Mouse (Mus musculus) kidney, adult 2 months (tissue): ENCODE data around the gene Serpinb1b. TPM values are rescaled to one million over a fixed set of nuclear protein-coding genes. Genes with fewer than 3 reads are reported as not detected.

Experiments used
- DNase-seq: peaks from one replicate; pipeline ENCODE4 v3.0.0; 2021
- H3K27ac ChIP-seq: fragments of 200-500 bp; 2 replicates; pipeline ENCODE4 v1.5.1; 2012; ENCODE audit warnings: low read depth, low read length, control low read depth, inconsistent platforms; ENCODE audit not compliant: insufficient read depth
- H3K27me3 ChIP-seq: fragments of 200-500 bp; replicated peaks from 2 replicates; pipeline ENCODE4 v1.6.1; 2012; ENCODE audit warnings: mild to moderate bottlenecking, moderate library complexity, low read length, inconsistent platforms; ENCODE audit not compliant: control insufficient read depth, insufficient read depth
- H3K36me3 ChIP-seq: fragments of 200-500 bp; 2 replicates; pipeline ENCODE4 v1.6.1; 2012; ENCODE audit warnings: mild to moderate bottlenecking, moderate library complexity, low read length, inconsistent platforms; ENCODE audit not compliant: control insufficient read depth, insufficient read depth
- H3K4me1 ChIP-seq: fragments of 200-500 bp; 2 replicates; pipeline ENCODE4 v1.6.1; 2011; ENCODE audit warnings: low read length; ENCODE audit not compliant: control insufficient read depth, insufficient read depth
- H3K4me3 ChIP-seq: fragments of 200-500 bp; 2 replicates; pipeline ENCODE4 v1.5.1; 2011; ENCODE audit warnings: mild to moderate bottlenecking, low read depth, low read length, control low read depth; ENCODE audit not compliant: insufficient read depth
- CTCF ChIP-seq: fragments of 200-500 bp; conservative IDR thresholded peaks from 2 replicates; pipeline ENCODE4 v1.5.1; 2011; ENCODE audit warnings: low read depth, mild to moderate bottlenecking, control low read depth, low read length, moderate library complexity, mixed read lengths; ENCODE audit not compliant: insufficient read depth, insufficient read length
- POLR2A ChIP-seq: fragments of 200-500 bp; IDR thresholded peaks from one replicate; pipeline ENCODE4 v1.6.1; 2011; ENCODE audit warnings: low read depth, low read length, control low read depth
- WGBS: fragments of 180-500 bp; shearing (Covaris S2); methylation state at CpG from one replicate; pipeline ENCODE4 v1.1.7; 2018; 5-methylcytosine and 5-hydroxymethylcytosine counted together
- polyA plus RNA-seq: library from polyadenylated mRNA; depleted of rRNA; stranded (reverse); fragments of >200 nt; gene quantifications from 2 replicates; pipeline ENCODE4 v1.2.3, GENCODE M21; 2012; rRNA removed

The Serpinb1b gene
- polyA plus RNA-seq, 1 experiment: not detected

DNA sequence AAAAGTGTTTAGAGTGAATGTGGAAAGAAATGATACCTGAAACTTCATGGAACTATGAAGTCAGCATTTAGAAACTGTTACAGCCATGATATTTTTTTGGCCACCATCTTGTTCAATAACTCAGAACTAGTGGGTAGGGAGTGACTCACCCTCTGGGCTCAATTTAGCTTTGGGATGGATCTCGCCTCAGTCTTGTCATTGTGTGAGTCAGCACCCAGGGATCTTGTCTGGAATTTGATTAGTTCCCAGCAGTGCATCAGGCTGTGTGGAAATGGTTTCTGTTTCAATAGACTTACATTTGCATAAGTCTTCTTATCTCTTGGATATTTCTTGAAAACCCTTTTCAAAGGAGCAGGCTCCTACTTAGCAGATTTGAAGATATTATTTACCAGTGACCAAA, 12.2 kb downstream of the Serpinb1b start:
- Histone ChIP-seq H3K27me3 (no peaks in the 10 kb centered on the region), H3K27ac (no peak overlapping the region), H3K36me3 (no peaks in the 10 kb centered on the region), H3K4me1 (no peaks in the 10 kb centered on the region), H3K4me3 (no peak overlapping the region)
- TF ChIP-seq POLR2A (no peak), CTCF (no peak)
- DNase-seq: no peak
- 89% methylated on average over 1 of the region's 1 CpGs for WGBS

- no peak overlapping the region for H3K27ac ChIP-seq
- DNase-seq: no peak
- 92% methylated on average over 1 of the region's 1 CpGs for WGBS
- H3K4me3 ChIP-seq: no peak overlapping the region
- H3K27me3 ChIP-seq: no peaks in the 10 kb centered on the region
- H3K4me1 ChIP-seq: no peaks in the 10 kb centered on the region
- H3K36me3 ChIP-seq: no peaks in the 10 kb centered on the region
- TF ChIP-seq CTCF: no peak
- no peak for TF ChIP-seq POLR2A
Observed at GRCm38 (mm10) chr13:33091306-33091705, 12.9 kb downstream of the Serpinb1b start.

GRCm38 (mm10) chr13:33095575-33095974, 17.2 kb downstream of the Serpinb1b start:
- H3K27me3 ChIP-seq: no peaks in the 10 kb centered on the region
- DNase-seq: no peak
- H3K27ac ChIP-seq: no peak overlapping the region
- no peak overlapping the region for H3K4me3 ChIP-seq
- 82% methylated on average over 1 of the region's 1 CpGs for WGBS
- no peaks in the 10 kb centered on the region for H3K36me3 ChIP-seq
- no peak for TF ChIP-seq POLR2A
- H3K4me1 ChIP-seq: no peaks in the 10 kb centered on the region

- Histone ChIP-seq H3K4me3 (no peak overlapping the region), H3K4me1 (no peaks in the 10 kb centered on the region), H3K27me3 (no peaks in the 10 kb centered on the region), H3K36me3 (no peaks in the 10 kb centered on the region), H3K27ac (no peak overlapping the region)
- TF ChIP-seq CTCF (no peak), POLR2A (no peak)
- DNase-seq: no peak
Observed at GRCm38 (mm10) chr13:33105626-33106025, 27.3 kb downstream of the Serpinb1b start.

DNA sequence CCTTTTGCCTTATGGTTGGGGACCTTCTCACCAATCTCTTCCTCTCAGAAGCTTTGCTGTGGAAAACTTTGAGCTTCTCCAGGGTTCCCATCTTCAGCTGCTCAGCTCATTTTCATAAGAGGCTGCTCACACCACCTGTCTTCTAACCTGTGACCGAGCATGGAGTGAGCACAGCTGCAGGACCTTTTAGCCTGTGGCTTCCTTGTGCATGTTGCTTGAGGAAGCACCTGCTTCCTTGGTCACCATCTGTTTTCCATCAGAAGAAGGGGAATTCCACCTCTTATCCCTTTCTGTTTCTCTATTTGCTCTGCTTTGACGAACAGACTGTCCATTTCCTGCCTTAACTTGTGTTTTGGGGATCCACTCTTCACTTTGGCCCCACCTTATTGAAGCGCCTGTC, 34.7 kb downstream of the Serpinb1b start:
- Histone ChIP-seq H3K27me3 (no peaks in the 10 kb centered on the region), H3K4me3 (no peak overlapping the region), H3K4me1 (no peaks in the 10 kb centered on the region), H3K36me3 (no peaks in the 10 kb centered on the region), H3K27ac (no peak overlapping the region)
- no peak for DNase-seq
- TF ChIP-seq POLR2A (no peak), CTCF (no peak)
- 57% methylated on average over 3 of the region's 3 CpGs for WGBS

- no peak overlapping the region for H3K27ac ChIP-seq
- no peaks in the 10 kb centered on the region for H3K27me3 ChIP-seq
- H3K4me1 ChIP-seq: no peaks in the 10 kb centered on the region
- no peak for TF ChIP-seq CTCF
- TF ChIP-seq POLR2A: no peak
- no peaks in the 10 kb centered on the region for H3K36me3 ChIP-seq
- 86% methylated on average over 2 of the region's 2 CpGs for WGBS
- no peak overlapping the region for H3K4me3 ChIP-seq
- no peak for DNase-seq
Observed at GRCm38 (mm10) chr13:33137717-33138116, 59.3 kb downstream of the Serpinb1b start.

DNA sequence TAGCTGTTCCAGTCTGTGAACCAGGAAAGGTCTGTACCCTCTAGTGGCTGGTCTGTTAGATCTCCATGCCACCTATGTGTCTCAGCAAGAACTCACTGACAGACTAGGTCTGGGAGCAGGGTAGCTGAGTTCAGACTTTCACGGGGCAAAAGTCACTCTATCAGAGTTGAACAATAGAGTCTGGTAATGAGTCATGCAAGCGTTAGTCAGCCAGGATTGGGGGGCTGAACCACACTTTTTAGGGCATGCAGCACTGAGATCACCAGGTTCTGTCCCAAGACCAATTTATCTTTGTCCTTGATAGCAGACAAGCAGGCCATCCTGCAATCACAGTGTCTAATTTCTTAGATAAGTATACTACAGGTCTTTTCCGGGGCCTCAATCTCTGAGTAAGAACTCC, 63.1 kb downstream of the Serpinb1b start:
- no peak for TF ChIP-seq CTCF
- no peak for TF ChIP-seq POLR2A
- 75% methylated on average over 3 of the region's 3 CpGs for WGBS
- DNase-seq: no peak

More for the DNA sequence above, 63.1 kb downstream of the Serpinb1b start:
- no peak overlapping the region for H3K27ac ChIP-seq
- H3K4me3 ChIP-seq: no peak overlapping the region
- no peaks in the 10 kb centered on the region for H3K4me1 ChIP-seq
- no peaks in the 10 kb centered on the region for H3K27me3 ChIP-seq
- no peaks in the 10 kb centered on the region for H3K36me3 ChIP-seq

Other genes starting within 250 kb of the Serpinb1b start
- gene Serpinb1a, start 227.4 kb upstream of the Serpinb1b start, polyA plus RNA-seq: 6.9 and 7.7 TPM in 2 replicates
- 0.11 TPM in 1 of 2 replicates, not detected in the other for gene Serpinb1c, start 180.4 kb upstream of the Serpinb1b start, polyA plus RNA-seq
- gene Serpinb6b, start 113.4 kb upstream of the Serpinb1b start, polyA plus RNA-seq: 6.1 and 7.1 TPM in 2 replicates
- gene Serpinb9, start 75.3 kb upstream of the Serpinb1b start, polyA plus RNA-seq: 9.7 and 14.2 TPM in 2 replicates
- 0.03 and 0.08 TPM in 2 replicates for gene Serpinb9b, start 51.2 kb upstream of the Serpinb1b start, polyA plus RNA-seq
- gene Serpinb9c, start 81.2 kb downstream of the Serpinb1b start, polyA plus RNA-seq: not detected in 2 replicates
- not detected in 2 replicates for gene Serpinb9d, start 114.4 kb downstream of the Serpinb1b start, polyA plus RNA-seq
- gene Serpinb9e, start 171.0 kb downstream of the Serpinb1b start, polyA plus RNA-seq: not detected in 2 replicates
- not detected in 2 replicates for gene Serpinb9f, start 245.5 kb downstream of the Serpinb1b start, polyA plus RNA-seq